28 mouse cellular contexts compared by ENCODE assay signal in the genomic region with DNA sequence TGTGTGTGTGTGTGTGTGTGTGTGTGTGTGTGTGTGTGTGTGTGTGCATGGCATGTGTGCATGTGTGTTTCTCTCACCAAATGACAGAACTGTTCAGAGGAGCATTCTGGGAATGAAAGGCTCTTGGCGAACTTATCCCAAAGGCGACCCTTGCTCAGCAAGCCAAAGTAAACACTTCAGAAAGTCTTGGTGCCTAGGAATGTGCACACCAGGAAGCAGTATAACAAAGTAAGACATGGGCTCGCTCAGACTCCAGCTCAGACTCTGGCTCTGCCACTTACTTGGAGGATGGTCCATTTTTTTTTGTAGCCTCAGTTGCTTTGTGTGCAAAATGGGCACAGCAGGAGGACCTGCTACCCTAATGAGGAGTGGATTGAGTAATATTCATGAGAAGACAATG. TPM values are rescaled to one million over a fixed set of nuclear protein-coding genes. Genes with fewer than 3 reads are reported as not detected.
A peak's percentile ranks its signal among the peaks of the same experiment; 100 is the strongest.
DNase-seq lines count a peak whose midpoint lies in the region; ATAC-seq and TF ChIP-seq lines count a peak whose summit lies in the region.
"Had no signal": no experiment of that assay in that cellular context is flagged by ENCODE, and none has a peak within 500 bp of the region (broad histone marks: within the 10 kb centered on the region; RNA-seq: fewer than 3 reads in every experiment).

No protein-coding gene starts in this region.

- H3K36me3 ChIP-seq in liver, postnatal 0 days (replicated peaks; ENCODE audit: insufficient read depth, low read length) = no peaks in the 10 kb centered on the region
- H3K36me3 ChIP-seq in liver, embryonic 12.5 days = no peaks in the 10 kb centered on the region
- H3K36me3 ChIP-seq in spleen, adult 2 months (ENCODE audit: control insufficient read depth, insufficient read depth, low read length) = no peaks in the 10 kb centered on the region
- H3K36me3 ChIP-seq in limb, embryonic 10.5 days = peaks cover 27% of the 10 kb centered on the region
- H3K36me3 ChIP-seq: neural tube, embryonic 12.5 days had no signal

- no peak for DNase-seq in liver, postnatal 0 days
- DNase-seq in spleen, adult 2 months (ENCODE audit: low read depth in 1 of 2, low spot score in 2 of 2) = no peak
- DNase-seq in spleen, postnatal 36 days (ENCODE audit: low spot score in 2 of 2) = no peak
- DNase-seq in limb, embryonic 10.5 days (ENCODE audit: low spot score) = no peak
- no peak for DNase-seq in urinary bladder, postnatal 25 days (ENCODE audit: low spot score)
- DNase-seq: adrenal gland, postnatal 10 days; cerebellum, adult 11-12 months; cerebellum, adult 9-11 months; embryo, embryonic 11 days; gastrocnemius, postnatal 10 days; heart, postnatal 10 days; kidney, adult 11 months; lung, adult 2 months; right cerebral cortex, adult 18-20 months; spleen, adult 18-20 months; thymus, postnatal 4 days had no signal

- H3K27ac ChIP-seq in liver, postnatal 0 days (ENCODE audit: low read depth) = peak overlapping the region; percentile 34; the same call in 1 of the 2 replicates
- no peak overlapping the region for H3K27ac ChIP-seq in liver, embryonic 12.5 days
- H3K27ac ChIP-seq in spleen, adult 2 months (ENCODE audit: insufficient read depth, low read length) = peak overlapping the region; percentile 34; the same call in 1 of the 2 replicates
- H3K27ac ChIP-seq in limb, embryonic 10.5 days = 0 out of 2 replicates have a peak overlapping the region, but pooled peaks have one; percentile 11
- H3K27ac ChIP-seq: forebrain, embryonic 13.5 days; hindbrain, embryonic 14.5 days; kidney, postnatal 0 days; left cerebral cortex, adult 2 months; limb, embryonic 13.5 days; neural tube, embryonic 12.5 days had no signal

- H3K9me3 ChIP-seq in liver, postnatal 0 days (ENCODE audit: low read length) = no peaks in the 10 kb centered on the region
- H3K9me3 ChIP-seq in liver, embryonic 12.5 days (replicated peaks) = no peaks in the 10 kb centered on the region
- H3K9me3 ChIP-seq in limb, embryonic 10.5 days (replicated peaks) = no peaks in the 10 kb centered on the region
- H3K9me3 ChIP-seq: forebrain, embryonic 13.5 days; heart, embryonic 13.5 days; limb, embryonic 13.5 days; neural tube, embryonic 12.5 days had no signal

- no peaks in the 10 kb centered on the region for H3K27me3 ChIP-seq in liver, postnatal 0 days (ENCODE audit: insufficient read depth, low read length)
- H3K27me3 ChIP-seq in liver, embryonic 12.5 days (replicated peaks) = peaks cover 16% of the 10 kb centered on the region
- H3K27me3 ChIP-seq in spleen, adult 2 months (ENCODE audit: control insufficient read depth, insufficient read depth, low read length) = no peaks in the 10 kb centered on the region
- 0 out of 2 replicates have a peak, but pooled peaks cover 6% of the 10 kb centered on the region for H3K27me3 ChIP-seq in limb, embryonic 10.5 days (ENCODE audit: low read depth, poor library complexity, severe bottlenecking)
- H3K27me3 ChIP-seq: limb, embryonic 13.5 days had no signal

- H3K4me3 ChIP-seq in liver, postnatal 0 days (ENCODE audit: low read depth, low read length) = no peak overlapping the region
- no peak overlapping the region for H3K4me3 ChIP-seq in liver, embryonic 12.5 days
- H3K4me3 ChIP-seq in spleen, adult 2 months (ENCODE audit: extremely low read depth, insufficient read depth, insufficient read length) = no peak overlapping the region
- H3K4me3 ChIP-seq in limb, embryonic 10.5 days = no peak overlapping the region
- H3K4me3 ChIP-seq: forebrain, embryonic 13.5 days; heart, embryonic 13.5 days; left cerebral cortex, adult 2 months; limb, embryonic 13.5 days; myocyte; neural tube, embryonic 12.5 days had no signal

- TF ChIP-seq POLR2A in spleen, adult 2 months (IDR thresholded peaks at IDR 0.05; ENCODE audit: low read depth, low read length) = no peak

- H3K4me2 ChIP-seq in liver, postnatal 0 days (ENCODE audit: low read depth, low read length) = no peak overlapping the region
- H3K4me2 ChIP-seq in liver, embryonic 12.5 days = no peak overlapping the region
- H3K4me2 ChIP-seq: forebrain, embryonic 13.5 days; heart, embryonic 13.5 days; hindbrain, embryonic 14.5 days; limb, embryonic 13.5 days; liver, embryonic 11.5 days; midbrain, embryonic 11.5 days; neural tube, embryonic 12.5 days had no signal

- peaks cover 32% of the 10 kb centered on the region for H3K4me1 ChIP-seq in liver, postnatal 0 days (ENCODE audit: insufficient read depth)
- peaks cover 56% of the 10 kb centered on the region for H3K4me1 ChIP-seq in liver, embryonic 12.5 days
- peaks cover 28% of the 10 kb centered on the region for H3K4me1 ChIP-seq in spleen, adult 2 months (ENCODE audit: control insufficient read depth, insufficient read depth, insufficient read length)
- H3K4me1 ChIP-seq in limb, embryonic 10.5 days = peaks cover 91% of the 10 kb centered on the region

- WGBS in liver, postnatal 0 days (ENCODE audit: insufficient replicate concordance) = 57% methylated on average over 3 of the region's 3 CpGs
- WGBS in liver, embryonic 12.5 days (ENCODE audit: insufficient replicate concordance) = 65% methylated on average over 3 of the region's 3 CpGs
- 82% methylated on average over 3 of the region's 3 CpGs for WGBS in spleen, adult 2 months
- WGBS in limb, embryonic 10.5 days = 86% methylated on average over 3 of the region's 3 CpGs

- no peak for ATAC-seq in liver, postnatal 0 days
- ATAC-seq in liver, embryonic 12.5 days = no peak
- ATAC-seq: forebrain, embryonic 13.5 days; inflammation-experienced regulatory T-cells, adult 6 months had no signal

- H3K9ac ChIP-seq in liver, postnatal 0 days (replicated peaks) = no peak overlapping the region
- H3K9ac ChIP-seq in liver, embryonic 12.5 days = no peak overlapping the region
- H3K9ac ChIP-seq: forebrain, embryonic 13.5 days; heart, embryonic 13.5 days; hindbrain, embryonic 14.5 days; limb, embryonic 13.5 days; neural tube, embryonic 12.5 days had no signal

- TF ChIP-seq EP300 in liver, postnatal 0 days (IDR thresholded peaks at IDR 0.05; ENCODE audit: low read depth) = no peak

- no peak for TF ChIP-seq CTCF in liver, postnatal 0 days (IDR thresholded peaks at IDR 0.05; ENCODE audit: low read depth)
- TF ChIP-seq CTCF in spleen, adult 2 months (IDR thresholded peaks at IDR 0.05; ENCODE audit: extremely low read depth, insufficient read depth, insufficient read length, insufficient replicate concordance) = no peak

RNA-seq across cellular contexts. Expression of a gene that starts 5.4 kb away (rescaled TPM):
- 24.9 and 26.8 TPM in 2 replicates for polyA plus RNA-seq in liver, postnatal 0 days (2015; fragmentation: Nextera tagmentation; extraction: Ambion mirVana)
- polyA plus RNA-seq in liver, embryonic 12.5 days (2016; fragmentation: Nextera tagmentation; extraction: Ambion mirVana) = 13.4 and 14.0 TPM in 2 replicates
- 56.0 and 74.3 TPM in 2 replicates for polyA plus RNA-seq in spleen, adult 2 months (2012; rRNA removed)
- polyA plus RNA-seq in limb, embryonic 10.5 days (2016; fragmentation: Nextera tagmentation; extraction: Ambion mirVana) = 26.3 and 38.9 TPM in 2 replicates
